Mouse (Mus musculus) megakaryocyte, embryonic 14.5 days (primary cell): ENCODE results near the gene Traf2.

Experiments used
- FLI1 ChIP-seq: IDR thresholded peaks from 2 replicates; pipeline ENCODE4 v1.6.1; 2012; ENCODE audit warnings: low read length, inconsistent platforms, mixed read lengths
- GATA1 ChIP-seq: IDR thresholded peaks from 3 replicates; pipeline ENCODE4 v1.6.1; 2012; ENCODE audit warnings: mixed read lengths, low read length, inconsistent platforms, borderline replicate concordance

DNA sequence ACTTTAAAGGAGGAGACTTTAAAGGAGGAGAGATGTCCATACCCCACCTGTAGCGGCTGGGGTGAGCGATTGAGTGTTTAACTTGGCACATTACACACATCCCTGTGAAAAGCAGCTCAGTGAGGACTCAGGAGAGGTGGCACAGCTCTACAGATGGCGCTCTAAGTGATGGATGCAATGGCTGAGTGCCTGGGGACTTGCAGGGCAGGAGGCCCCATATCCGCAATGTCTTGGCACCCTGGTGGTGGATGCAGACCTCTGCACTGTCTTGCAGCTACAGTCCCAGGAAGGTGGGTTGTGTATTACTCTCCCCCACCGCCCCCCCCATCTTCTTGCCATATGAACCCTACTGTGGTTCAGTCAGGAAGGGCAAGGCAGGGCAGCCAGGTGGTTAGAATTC lies 39.8 kb downstream of the Traf2 start:
- no peak for TF ChIP-seq FLI1
- TF ChIP-seq GATA1, result no peak
